Mouse (Mus musculus) heart, postnatal 14 days (tissue): ENCODE data around the gene Ybey. TPM values are rescaled to one million over a fixed set of nuclear protein-coding genes. Genes with fewer than 3 reads are reported as not detected.

ENCODE experiments used
- DNase-seq, 2 experiments: peaks; one replicate each; pipeline ENCODE4 v3.0.0; 2021 to 2022
- intact Hi-C: fragments of 180-260 bp; cut with DNase I; formaldehyde crosslinking; loops from one replicate; pipeline ENCODE4 v1.15.1; 2025
- long read RNA-seq, 2 experiments: library from polyadenylated mRNA; stranded (forward); transcript quantifications; one replicate each; pipeline ENCODE4 v2.0.0; 2021
- total RNA-seq, 2 experiments: library from RNA; stranded (reverse); gene quantifications; 2 replicates each; pipeline ENCODE4 v1.2.3; 2021

The Ybey gene
- 1 to 10 TPM; 3.1 to 3.6 TPM for total RNA-seq
- long read RNA-seq, experiment 1, full-length matches to known transcripts: 8 of 10 reads
- long read RNA-seq, experiment 1, partial matches to known transcripts: 1 of 10 reads
- long read RNA-seq, experiment 1, other reads (novel, unspliced or antisense): 1 of 10 reads
- long read RNA-seq, experiment 2, full-length matches to known transcripts: 5 of 9 reads
- long read RNA-seq, experiment 2, partial matches to known transcripts: 2 of 9 reads
- long read RNA-seq, experiment 2, other reads (novel, unspliced or antisense): 2 of 9 reads

DNA sequence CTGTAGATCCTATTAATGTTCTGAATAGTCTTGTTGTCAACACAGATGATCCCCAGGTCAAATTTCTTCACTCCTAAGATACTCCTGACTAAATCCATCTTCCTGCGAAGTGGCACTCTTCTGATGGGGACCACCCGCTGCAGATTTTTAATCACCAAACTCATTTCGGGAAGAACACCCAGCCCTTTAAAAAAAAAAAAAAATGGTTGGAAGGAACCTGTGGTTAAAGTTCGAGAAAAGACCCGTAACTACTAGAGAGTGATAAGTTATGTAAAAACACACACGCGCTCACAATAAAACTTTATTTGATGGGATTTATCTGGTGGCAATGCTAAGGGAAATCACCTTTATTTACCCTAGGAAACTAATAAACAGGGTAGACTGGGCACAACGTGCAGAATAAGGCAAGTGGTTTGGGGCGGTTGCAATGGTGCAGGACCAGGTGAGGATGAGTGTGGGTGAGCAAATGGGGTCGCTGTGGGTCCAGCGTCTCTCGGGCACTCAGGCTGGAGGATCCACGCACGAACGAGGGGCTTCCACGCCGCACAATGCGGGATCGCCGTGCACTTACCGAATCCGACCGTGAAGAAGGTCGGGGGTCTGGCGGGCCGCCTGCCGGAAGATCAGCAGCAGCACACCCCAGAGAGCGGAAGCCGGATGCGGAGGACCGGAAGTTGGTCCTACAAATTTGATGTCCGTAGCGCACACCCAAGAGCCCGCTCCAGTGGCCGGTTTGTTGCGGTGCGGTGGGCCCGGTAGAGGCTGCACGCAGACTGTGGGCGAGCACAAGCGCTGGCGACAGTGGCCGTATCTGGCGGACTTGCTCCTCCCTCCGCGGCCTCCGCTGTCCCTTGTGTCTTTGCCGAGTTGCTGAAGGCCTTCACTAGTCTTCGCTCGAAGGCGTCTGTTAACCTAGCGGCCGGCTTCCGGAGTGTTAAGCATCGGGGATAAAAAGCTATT, at the start of gene Ybey, which contains the start of gene Mcm3ap:
Gene Ybey (minus strand): TSS at position 912 of the 960 bp plus-strand sequence.
Gene Mcm3ap (plus strand): TSS at position 725 of the 960 bp plus-strand sequence.
- DNase-seq: peak; percentile 88 to 90
- intact Hi-C loops: no loop called here

DNA sequence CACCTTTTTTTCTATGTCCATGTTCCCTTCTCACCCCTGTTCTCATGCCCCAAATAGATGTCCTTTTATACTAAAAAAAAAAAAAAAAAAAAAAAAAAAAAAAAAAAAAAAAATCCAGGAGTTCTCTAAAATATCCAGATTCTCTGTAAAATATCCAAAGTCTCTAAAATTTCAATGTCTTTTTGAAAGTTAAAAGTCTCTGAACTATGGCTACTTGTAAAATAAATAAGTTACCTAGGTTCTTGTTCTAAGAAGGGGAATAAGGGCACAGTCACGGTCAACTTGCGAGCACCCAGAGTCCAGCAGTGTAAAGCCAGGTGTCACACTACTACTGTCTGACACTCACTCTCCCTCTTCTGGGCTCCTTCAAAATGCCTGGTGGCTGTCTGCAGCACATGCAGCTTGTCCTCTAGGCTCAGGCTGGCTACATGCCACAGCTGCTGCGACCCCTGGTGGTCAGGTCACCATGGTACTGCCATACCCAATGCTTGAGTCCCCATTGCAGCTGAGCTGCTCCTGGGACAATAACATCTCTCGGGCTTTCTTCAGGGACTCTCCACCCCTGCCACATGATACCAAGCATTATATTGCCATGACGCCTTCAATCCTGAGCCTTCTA, 44.2 kb upstream of the Ybey start:
- peak; percentile 77 to 90 for DNase-seq
- intact Hi-C loops: loop anchor here (5.0 kb wide), 1 partner anchor 224 kb away; no protein-coding TSS in a partner anchor

DNA sequence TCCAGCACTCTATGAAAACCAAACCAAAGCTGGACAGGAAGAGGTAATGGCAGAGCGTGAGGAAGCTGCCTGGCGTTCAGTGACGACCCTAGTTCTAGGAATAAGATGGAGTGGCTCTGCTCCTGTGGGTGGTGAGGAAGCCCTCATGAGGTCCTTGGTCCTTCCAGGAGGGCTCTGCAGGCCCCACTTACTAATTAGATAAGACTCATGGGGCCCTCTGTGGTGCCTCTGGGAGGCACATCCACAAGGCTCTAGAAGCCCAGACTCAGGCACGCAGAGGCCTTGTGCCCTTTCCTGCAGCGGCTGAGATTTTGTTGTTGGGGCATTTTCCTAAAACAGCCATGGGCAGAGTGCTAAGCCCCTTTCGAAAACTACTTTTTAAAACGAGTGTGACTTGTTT, 37.0 kb upstream of the Ybey start:
- intact Hi-C loops: no loop called here
- DNase-seq: no peak

DNA sequence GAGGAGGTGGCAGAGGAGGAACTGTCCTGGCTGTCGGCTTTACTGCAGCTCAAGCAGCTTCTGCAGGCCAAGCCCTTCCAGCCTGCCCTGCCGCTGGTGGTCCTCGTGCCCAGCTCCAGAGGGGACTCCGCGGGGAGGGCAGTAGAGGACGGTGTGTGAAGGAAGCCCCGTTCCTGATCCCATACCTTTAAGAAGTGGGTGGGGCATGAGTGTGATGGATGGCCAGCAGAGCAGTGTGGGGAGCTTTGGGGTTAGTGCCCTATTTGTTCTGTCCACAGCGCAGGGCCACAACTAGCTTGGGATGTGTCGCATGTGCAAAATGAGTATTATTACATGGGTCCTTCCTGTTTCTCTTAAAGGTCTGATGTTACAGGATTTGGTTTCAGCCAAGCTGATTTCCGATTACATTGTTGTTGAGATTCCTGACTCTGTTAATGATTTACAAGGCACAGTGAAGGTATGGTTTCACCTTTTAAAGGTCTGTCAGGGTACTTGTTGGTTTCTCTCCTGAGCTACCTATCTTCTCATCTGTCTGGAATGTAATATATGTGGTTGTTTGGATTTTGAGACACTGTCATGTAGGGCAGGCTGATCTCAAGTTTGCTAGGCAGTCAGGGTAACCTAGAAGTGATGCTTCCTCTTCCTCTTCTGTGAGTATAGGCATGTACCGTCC, 35.5 kb upstream of the Ybey start:
- DNase-seq: no peak
- intact Hi-C loops: no loop called here

DNA sequence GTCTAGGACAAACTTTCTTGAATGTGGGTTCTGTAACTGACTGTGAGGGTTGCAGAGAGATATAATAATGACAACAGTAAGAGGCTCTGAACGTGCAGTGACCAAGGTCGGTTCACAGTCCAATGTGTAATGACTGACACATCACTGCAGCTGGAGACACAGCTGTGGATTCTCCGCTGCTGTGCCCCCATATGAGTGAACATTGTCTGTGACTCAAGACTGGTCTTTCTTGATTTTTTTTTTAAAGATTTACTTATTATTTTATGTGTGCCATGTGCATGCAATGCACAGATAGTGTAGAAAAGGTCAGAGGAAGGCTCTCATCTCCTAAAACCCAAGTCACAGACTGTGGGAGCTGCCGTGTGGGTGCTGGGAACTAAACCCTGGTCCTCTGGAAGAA, 28.6 kb upstream of the Ybey start:
- no peak for DNase-seq
- intact Hi-C loops: no loop called here

DNA sequence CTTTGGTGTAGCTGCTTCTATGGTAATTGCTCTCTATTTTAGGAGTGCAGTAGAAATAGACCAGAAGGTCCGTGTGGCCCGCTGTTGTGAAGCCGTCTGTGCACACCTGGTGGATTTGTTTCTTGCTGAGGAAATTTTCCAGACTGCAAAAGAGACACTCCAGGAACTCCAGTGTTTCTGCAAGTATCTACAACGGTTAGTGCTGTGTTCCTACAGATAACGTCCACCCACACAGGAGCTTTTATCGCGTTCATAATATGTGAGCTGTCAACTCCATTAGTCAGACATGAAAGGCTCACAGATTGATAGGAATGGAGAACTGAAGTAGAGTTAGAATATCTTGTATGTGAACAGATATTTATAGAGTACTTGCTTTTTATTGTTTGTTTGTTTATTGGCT, 27.5 kb upstream of the Ybey start:
- intact Hi-C loops: no loop called here
- no peak for DNase-seq

DNA sequence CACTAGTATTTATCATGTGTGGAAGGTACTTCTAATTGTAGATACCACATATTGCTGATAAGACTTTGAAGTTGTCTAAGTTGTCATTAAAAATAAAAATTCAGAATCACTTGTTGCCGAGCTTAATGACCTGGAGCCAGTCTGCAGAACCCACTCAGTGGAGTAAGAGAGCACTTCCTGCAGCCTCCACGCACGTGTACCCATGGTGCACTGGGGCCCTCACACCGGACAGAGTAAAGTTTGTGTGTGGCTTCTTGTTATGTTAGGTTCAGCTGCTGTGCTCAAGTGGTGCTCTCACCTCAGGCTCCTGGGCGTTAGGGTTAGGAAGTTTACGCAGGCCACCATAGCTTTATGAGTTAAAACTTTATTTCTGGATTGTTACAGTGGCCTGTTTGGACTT, 26.6 kb upstream of the Ybey start:
- intact Hi-C loops: no loop called here
- DNase-seq: no peak

DNA sequence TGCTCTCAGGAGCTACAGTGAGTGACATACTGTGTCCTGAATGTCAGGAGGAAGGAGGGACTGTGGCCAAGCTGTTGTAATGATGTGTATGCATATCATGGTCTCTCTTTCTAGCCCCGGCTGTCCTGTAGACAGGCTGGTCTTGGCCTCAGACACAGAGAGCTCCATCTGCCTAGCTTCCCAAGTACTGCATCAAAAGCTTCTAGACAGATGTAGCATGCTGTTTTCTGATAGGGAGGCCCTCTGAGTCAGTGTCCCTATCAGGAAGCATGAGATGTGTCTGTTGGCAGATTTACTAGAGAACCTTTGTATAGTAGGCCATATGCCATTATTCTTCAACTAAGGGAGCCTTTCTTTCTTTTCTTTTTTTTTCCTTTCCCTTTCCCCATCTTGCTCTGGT, 24.6 kb upstream of the Ybey start:
- intact Hi-C loops: no loop called here
- DNase-seq: no peak

DNA sequence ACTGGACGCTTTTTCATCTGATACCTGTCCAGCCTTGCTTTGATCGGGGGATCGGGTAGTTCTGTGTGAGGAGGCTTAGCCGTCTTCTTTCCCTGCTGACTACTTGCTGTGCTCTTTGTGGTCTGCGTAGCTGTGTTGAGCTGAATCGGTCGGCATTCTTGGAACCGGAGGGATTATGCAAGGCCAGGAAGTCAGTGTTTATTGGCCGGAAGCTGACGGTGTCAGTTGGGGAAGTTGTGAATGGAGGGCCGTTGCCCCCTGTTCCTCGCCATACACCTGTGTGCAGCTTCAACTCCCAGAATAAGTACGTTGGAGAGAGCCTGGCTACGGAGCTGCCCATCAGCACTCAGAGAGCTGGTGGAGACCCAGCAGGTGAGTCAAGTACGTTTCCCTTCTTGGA, 20.3 kb upstream of the Ybey start:
- intact Hi-C loops: no loop called here
- DNase-seq: no peak

DNA sequence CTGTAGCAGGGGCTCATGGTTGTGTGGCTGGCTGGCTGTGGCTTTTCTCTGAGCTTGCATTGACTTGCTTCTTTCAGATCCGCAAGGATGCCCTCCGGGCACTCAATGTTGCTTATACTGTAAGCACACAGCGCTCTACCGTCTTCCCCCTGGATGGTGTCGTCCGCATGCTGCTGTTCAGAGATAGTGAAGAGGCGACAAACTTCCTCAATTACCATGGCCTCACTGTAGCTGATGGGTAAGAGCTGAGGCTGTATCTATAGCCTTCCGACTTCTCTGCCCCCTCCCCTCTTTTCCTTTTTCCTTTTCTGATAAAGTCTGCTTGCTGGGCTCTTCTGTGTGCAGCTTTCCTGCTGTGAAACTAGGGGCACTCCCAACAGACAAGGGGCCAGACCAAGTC, 19.4 kb upstream of the Ybey start:
- intact Hi-C loops: no loop called here
- DNase-seq: no peak

DNA sequence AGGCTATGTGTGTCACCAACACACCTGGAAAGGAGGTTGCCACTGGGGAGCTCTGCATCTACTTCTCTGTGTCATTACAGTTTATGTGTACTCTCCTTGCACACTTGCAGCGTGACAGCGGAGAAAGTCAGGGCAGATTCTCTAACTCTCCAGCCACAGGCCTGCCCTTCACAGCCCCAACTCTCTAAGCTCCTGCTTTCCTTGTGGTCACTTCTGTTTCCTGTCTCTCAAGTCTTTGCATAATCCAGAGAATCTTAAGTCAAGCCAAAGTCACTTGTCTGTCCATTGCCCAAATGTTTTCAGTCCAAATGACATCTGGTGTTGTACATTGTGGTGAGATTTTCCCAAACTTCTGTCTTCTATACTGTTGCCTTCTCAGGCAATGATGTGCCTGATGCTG, 17.4 kb upstream of the Ybey start:
- no peak for DNase-seq
- intact Hi-C loops: no loop called here

DNA sequence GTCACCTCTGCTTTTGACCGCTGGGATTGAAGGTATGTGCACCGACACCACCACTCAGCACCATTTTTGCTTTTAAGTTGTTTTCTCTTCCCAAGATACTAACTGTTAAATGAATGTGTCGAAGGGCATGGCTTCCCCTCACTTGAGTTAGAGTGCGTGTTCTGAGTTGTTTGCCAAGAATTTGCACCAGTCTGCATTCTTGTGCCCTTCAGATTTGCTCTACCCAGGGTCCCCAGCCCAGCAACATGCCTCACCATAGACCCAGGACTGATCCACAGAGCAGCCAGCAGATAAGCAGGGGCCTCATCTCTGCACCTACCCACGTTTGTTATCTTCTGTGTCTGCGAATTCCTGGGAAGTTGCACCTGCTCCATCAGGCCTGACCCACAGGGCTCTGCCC, 12.6 kb upstream of the Ybey start:
- intact Hi-C loops: no loop called here
- no peak for DNase-seq

DNA sequence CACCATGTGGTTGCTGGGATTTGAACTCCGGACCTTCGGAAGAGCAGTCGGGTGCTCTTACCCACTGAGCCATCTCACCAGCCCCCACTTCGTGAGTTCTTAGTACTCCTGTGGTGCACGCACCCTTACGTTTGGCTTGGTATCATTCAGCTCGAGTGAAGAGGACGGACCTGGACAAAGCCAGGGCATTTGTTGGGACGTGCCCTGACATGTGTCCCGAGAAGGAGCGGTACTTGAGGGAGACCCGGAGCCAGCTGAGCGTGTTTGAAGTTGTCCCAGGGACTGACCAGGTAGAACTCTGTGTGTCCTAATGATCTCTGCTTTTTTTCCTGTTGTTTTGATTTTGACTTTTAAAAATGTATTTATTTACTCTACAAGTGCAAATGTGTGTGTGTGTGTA, 11.9 kb upstream of the Ybey start:
- intact Hi-C loops: no loop called here
- DNase-seq: no peak

DNA sequence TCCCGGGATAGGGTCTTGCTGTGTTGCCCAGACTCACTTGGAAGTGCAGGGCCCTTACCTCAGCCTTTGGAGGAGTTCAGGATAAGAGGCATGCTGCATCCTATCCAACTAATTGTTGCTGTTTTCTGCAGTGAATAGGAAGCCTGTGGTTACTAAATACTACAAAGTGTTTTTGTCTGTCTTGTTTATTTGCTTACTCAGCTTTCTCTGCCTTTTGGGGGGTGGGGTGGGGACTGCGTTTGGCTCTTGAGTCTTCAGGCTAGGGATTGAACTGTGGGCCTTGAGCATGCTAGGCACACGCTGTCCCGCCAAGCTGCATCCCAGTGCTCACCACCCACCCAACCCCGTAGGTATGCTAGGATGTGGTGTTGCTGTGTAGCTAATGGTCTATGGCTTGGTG, 4.8 kb upstream of the Ybey start:
- intact Hi-C loops: no loop called here
- no peak for DNase-seq

DNA sequence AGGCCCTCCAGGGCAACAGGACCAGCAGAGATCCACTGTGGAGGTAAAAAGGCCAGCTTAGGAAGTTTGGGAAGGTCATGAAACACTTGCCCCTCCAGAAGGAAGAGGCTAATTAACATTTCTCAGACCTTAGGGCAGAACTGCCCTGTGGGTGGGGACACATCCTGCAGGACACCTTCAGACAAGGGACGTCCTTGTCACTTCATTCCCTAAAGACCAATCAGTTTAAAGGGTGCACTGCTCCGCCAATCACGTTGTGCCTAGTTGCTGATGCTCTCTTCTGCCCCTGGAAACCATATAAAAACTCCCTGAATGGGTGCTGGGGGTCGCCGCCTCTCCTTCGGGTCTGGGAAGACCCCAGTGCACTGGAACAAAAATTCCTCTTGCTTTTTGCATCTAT, 6.2 kb downstream of the Ybey start:
- DNase-seq: no peak
- intact Hi-C loops: no loop called here

DNA sequence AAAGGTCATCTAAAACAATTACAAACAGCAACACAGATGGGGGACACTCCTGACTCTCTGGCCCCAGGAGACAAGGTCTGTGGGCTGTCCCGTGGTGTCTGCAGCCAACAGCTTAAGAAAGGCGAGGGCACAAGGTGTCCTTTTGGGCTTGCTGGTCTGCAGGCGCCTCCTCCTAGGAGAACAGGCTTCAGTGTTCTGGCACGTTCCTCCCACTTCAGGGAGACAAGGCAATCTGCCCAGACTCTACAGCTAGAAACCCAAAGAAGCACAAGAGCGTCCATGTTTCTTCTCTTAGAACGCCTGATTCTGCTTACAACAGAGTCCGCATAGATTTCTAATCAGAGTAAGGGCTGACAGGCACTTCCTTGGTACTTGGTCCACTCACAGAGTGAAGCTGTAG, 6.6 kb downstream of the Ybey start:
- no peak for DNase-seq
- intact Hi-C loops: no loop called here

DNA sequence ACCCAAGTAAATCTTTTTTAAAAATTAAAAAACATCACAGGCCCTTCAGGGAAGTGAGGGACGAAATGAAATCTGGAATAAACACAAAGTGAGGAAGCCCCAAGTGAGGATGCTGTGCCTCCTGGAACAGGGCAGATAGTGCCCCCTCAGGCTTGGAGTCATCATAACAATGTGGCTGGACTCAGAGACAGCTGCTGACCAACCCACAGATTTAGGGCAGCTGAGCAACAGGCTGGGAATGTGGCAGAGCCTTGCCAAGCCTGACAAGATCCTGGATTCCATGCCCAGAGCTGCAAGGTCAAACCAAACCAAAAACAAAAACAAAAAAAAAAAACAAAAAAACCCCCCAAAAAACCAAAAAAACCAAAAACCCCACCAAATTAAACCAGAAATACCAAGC, 7.7 kb downstream of the Ybey start:
- intact Hi-C loops: no loop called here
- no peak for DNase-seq

DNA sequence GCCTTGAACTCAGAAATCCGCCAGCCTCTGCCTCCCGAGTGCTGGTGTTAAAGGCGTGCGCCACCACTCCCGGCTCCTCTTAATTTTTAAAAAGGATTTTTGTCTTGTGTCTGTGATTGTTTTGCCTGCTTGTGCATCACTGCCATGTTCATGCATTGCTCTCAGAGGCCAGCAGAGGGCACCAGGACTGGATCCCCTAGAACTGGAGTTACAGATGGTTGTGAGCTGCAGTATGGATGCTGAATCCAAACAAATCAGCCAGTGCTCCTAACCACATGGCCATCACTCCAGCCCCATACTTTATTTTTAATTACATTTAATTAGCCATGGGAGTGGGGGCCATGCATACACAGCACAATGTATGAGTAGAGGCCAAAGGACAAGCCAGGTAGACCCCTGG, 13.6 kb downstream of the Ybey start:
- peak; percentile 54 to 70 for DNase-seq

DNA sequence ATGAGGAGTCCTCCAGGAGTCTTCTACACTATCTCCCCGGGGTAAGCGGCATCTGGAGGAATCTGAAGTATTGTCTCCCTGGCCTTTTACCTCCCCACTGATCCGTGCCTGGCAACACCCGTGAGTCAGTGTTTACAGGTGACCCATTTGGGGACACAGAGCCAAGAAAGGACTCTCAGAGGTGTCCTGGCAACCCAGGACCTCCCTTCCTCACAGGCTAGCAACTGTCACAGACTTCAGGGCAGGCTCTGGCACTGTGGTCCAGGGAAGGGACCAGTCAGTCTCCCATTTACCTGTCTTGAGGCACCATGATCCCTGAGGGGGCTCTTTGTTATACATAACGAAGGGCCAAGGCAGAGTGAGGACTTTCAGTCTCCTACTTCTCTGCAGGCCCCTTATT, 20.1 kb downstream of the Ybey start, which contains the start of gene 2610028H24Rik:
Gene 2610028H24Rik (plus strand): TSS at position 231 of the 400 bp plus-strand sequence.
- DNase-seq: no peak
- intact Hi-C loops: no loop called here

More for the DNA sequence above, 13.6 kb downstream of the Ybey start:
- intact Hi-C loops: loop anchor here (1.0 kb wide), 1 partner anchor 280 kb away; no protein-coding TSS in a partner anchor

DNA sequence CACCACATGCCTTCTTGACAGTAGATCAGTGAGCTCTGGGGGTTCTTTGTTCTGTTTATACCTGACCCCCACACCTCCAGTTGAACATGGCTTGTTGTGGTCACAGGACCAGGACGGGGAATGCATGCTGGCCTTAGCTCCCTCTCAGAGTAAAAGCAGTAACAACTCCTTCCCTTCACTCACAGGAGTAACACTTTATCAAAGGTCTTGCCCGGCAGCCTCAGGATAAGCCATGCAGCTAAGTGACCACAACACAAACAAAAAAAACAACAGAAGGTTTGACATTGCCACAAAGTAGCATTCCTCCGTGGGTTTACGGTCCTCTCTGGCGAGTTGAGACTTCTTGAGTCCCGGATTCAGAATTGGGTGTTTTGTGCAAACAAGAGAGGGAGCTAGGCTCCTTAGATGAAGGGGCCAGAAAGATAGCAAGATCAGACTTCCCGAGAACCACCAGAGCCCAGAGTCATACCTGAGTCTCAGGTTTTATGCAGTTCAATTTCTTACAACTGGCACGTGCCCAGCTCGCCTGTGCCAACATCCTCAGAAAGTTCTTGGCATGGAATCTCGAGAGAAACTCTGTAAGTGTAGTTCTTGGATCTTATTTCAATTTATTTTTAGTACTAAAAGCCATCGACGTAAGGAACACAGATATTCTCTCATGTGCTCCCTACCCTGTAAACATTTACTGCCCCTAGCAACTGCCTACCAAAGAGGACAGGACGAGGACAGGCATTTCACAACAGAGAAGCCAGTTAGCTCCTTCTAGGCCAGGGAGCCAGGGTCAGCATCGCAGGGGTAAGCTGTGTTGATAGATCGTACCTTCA, 21.3 kb downstream of the Ybey start:
- intact Hi-C loops: no loop called here
- peak; percentile 50 to 54 for DNase-seq
